Mouse (Mus musculus): ENCODE data around the gene Gjb3. TPM values are rescaled to one million over a fixed set of nuclear protein-coding genes. Genes with fewer than 3 reads are reported as not detected.

The Gjb3 gene
- polyA plus RNA-seq, 2 experiments: 0.03 to 0.14 TPM

DNA sequence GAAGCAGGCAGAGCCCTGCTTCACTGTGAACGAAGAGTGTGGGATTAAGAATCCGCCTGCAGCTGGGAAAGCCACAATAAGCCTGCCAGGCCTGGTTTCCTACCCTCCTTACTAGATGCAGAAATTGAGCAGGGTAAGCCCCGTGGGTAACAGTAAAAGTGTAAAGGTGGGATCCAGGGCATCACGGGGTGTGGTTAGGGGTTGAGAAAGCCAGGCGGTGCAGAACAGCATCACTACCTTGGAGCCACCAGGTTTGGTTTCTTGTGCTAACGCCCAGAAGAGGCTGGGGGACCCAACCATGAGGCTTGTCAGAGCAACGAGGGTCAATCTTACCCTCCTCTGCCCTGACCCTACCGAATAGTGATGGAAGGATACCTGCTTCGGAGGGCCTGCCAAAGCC, 16.1 kb downstream of the Gjb3 start:
- H3K4me2 ChIP-seq (ENCODE audit: low read depth): no peak overlapping the region

DNA sequence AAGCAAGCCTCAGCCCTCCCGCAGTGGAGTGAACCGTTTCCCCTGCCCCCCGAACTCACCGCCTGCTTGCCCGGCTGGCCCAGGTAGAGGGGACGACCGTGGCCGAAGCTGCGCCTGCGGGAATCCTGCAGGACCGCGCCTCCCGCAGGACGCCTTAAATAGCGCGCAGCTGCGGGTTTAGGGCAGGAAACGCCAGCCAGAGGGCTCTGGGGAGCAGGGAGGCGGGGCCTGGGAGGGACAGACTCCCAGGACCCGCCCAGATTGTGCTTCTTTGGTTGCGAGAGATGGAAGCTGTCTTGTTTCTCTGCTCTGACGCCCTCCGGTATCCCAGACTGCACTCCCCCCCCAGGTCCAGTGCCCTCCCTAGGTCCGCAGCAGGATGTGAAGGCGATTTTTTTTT, 16.8 kb downstream of the Gjb3 start, which contains the start of gene Gja4:
Gene Gja4, minus strand, starts transcription at position 179 of the 400 bp plus-strand sequence.
- no peaks in the 10 kb centered on the region for H3K4me1 ChIP-seq (replicated peaks; ENCODE audit: control insufficient read depth in 2 of 2, insufficient read depth in 2 of 2, low read length in 1 of 2)
- WGBS (ENCODE audit: insufficient replicate concordance): 1% methylated on average over 25 of the region's 25 CpGs

More for the DNA sequence above, 16.1 kb downstream of the Gjb3 start:
- Histone ChIP-seq H3K4me3 (ENCODE audit: insufficient read depth in 1 of 2, low read depth in 2 of 2, low read length in 2 of 2) (no peak overlapping the region), H3K9me3 (ENCODE audit: control insufficient read depth, low read length) (no peaks in the 10 kb centered on the region), H3K27ac (no peak overlapping the region), H3K36me3 (replicated peaks; ENCODE audit: control insufficient read depth, insufficient read depth, low read depth) (no peaks in the 10 kb centered on the region), H3K4me1 (replicated peaks; ENCODE audit: control insufficient read depth in 2 of 2, insufficient read depth in 2 of 2, low read length in 1 of 2) (no peaks in the 10 kb centered on the region), H3K9ac (replicated peaks) (no peak overlapping the region), H3K27me3 (ENCODE audit: control insufficient read depth, insufficient read depth, low read length) (no peaks in the 10 kb centered on the region; the same call in none of the 2 replicates)
- ATAC-seq (ENCODE audit: insufficient read depth) (no peak), DNase-seq (ENCODE audit: low read depth in 3 of 3, low spot score in 3 of 3) (no peak)
- WGBS (ENCODE audit: insufficient replicate concordance): 43% methylated on average over 9 of the region's 9 CpGs
- TF ChIP-seq CTCF (IDR thresholded peaks at IDR 0.05; ENCODE audit: low read depth) (no peak), EP300 (IDR thresholded peaks at IDR 0.05; ENCODE audit: low read depth) (no peak)

GRCm38 (mm10) chr4:127312349-127312748, 18.3 kb downstream of the Gjb3 start:
- H3K36me3 ChIP-seq (replicated peaks; ENCODE audit: control insufficient read depth, insufficient read depth, low read depth): no peaks in the 10 kb centered on the region
- H3K27ac ChIP-seq: no peak overlapping the region
- DNase-seq (ENCODE audit: low read depth in 3 of 3, low spot score in 3 of 3): no peak
- H3K9me3 ChIP-seq (ENCODE audit: control insufficient read depth, low read length): no peaks in the 10 kb centered on the region
- no peak overlapping the region for H3K4me2 ChIP-seq (ENCODE audit: low read depth)
- no peaks in the 10 kb centered on the region for H3K4me1 ChIP-seq (replicated peaks; ENCODE audit: control insufficient read depth in 2 of 2, insufficient read depth in 2 of 2, low read length in 1 of 2)
- no peaks in the 10 kb centered on the region; the same call in none of the 2 replicates for H3K27me3 ChIP-seq (ENCODE audit: control insufficient read depth, insufficient read depth, low read length)
- no peak overlapping the region for H3K4me3 ChIP-seq (ENCODE audit: insufficient read depth in 1 of 2, low read depth in 2 of 2, low read length in 2 of 2)
- no peak for TF ChIP-seq EP300 (IDR thresholded peaks at IDR 0.05; ENCODE audit: low read depth)
- TF ChIP-seq CTCF (IDR thresholded peaks at IDR 0.05; ENCODE audit: low read depth): no peak
- no peak overlapping the region for H3K9ac ChIP-seq (replicated peaks)
- WGBS (ENCODE audit: insufficient replicate concordance): 55% methylated on average over 24 of the region's 24 CpGs
- ATAC-seq (ENCODE audit: insufficient read depth): no peak

More for the DNA sequence above, 16.8 kb downstream of the Gjb3 start, which contains the start of gene Gja4:
- Histone ChIP-seq H3K4me3 (ENCODE audit: insufficient read depth in 1 of 2, low read depth in 2 of 2, low read length in 2 of 2) (peak within 1 kb of the TSS; percentile 36 to 44), H3K4me2 (ENCODE audit: low read depth) (peak within 1 kb of the TSS; percentile 61), H3K9me3 (ENCODE audit: control insufficient read depth, low read length) (no peaks in the 10 kb centered on the region), H3K36me3 (replicated peaks; ENCODE audit: control insufficient read depth, insufficient read depth, low read depth) (no peaks in the 10 kb centered on the region), H3K9ac (replicated peaks) (no peak within 1 kb of the TSS), H3K27ac (no peak within 1 kb of the TSS), H3K27me3 (ENCODE audit: control insufficient read depth, insufficient read depth, low read length) (no peaks in the 10 kb centered on the region; the same call in none of the 2 replicates)
- DNase-seq (ENCODE audit: low read depth in 3 of 3, low spot score in 3 of 3) (peak in 1 of 3 experiments; percentile 7), ATAC-seq (ENCODE audit: insufficient read depth) (peak; percentile 37; the same call in 1 of the 2 replicates)
- TF ChIP-seq CTCF (IDR thresholded peaks at IDR 0.05; ENCODE audit: low read depth) (peak; percentile 58), EP300 (IDR thresholded peaks at IDR 0.05; ENCODE audit: low read depth) (no peak)

DNA sequence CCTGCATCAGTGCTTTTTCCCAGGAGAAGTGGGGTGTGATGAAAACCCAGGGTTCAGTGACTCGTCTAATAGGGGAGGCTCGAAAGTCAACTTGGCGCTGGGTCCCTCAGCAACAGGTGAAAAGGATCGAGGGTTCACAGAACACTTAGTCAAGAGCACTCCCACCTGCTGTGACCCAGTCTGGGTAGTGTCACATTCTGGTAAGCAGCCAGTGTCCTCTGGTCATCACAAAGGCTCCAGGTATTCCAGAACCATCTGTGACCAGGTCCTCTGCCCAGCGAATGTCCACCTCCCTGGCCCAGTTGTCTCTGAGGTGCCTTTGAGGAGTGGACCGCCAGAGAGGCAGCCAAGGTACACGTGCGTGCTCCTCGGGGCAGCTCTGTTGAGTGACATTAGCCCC, 19.1 kb downstream of the Gjb3 start:
- Histone ChIP-seq H3K9me3 (ENCODE audit: control insufficient read depth, low read length) (no peaks in the 10 kb centered on the region), H3K27me3 (ENCODE audit: control insufficient read depth, insufficient read depth, low read length) (no peaks in the 10 kb centered on the region; the same call in none of the 2 replicates), H3K4me2 (ENCODE audit: low read depth) (no peak overlapping the region), H3K4me3 (ENCODE audit: insufficient read depth in 1 of 2, low read depth in 2 of 2, low read length in 2 of 2) (no peak overlapping the region), H3K4me1 (replicated peaks; ENCODE audit: control insufficient read depth in 2 of 2, insufficient read depth in 2 of 2, low read length in 1 of 2) (no peaks in the 10 kb centered on the region), H3K36me3 (replicated peaks; ENCODE audit: control insufficient read depth, insufficient read depth, low read depth) (no peaks in the 10 kb centered on the region), H3K9ac (replicated peaks) (no peak overlapping the region), H3K27ac (no peak overlapping the region)
- 48% methylated on average over 9 of the region's 9 CpGs for WGBS (ENCODE audit: insufficient replicate concordance)
- no peak for TF ChIP-seq EP300 (IDR thresholded peaks at IDR 0.05; ENCODE audit: low read depth)
- no peak for TF ChIP-seq CTCF (IDR thresholded peaks at IDR 0.05; ENCODE audit: low read depth)
- ATAC-seq (ENCODE audit: insufficient read depth) (no peak), DNase-seq (ENCODE audit: low read depth in 3 of 3, low spot score in 3 of 3) (no peak)

- Histone ChIP-seq H3K27ac (no peak overlapping the region), H3K4me3 (ENCODE audit: insufficient read depth in 1 of 2, low read depth in 2 of 2, low read length in 2 of 2) (no peak overlapping the region), H3K9ac (replicated peaks) (no peak overlapping the region), H3K36me3 (replicated peaks; ENCODE audit: control insufficient read depth, insufficient read depth, low read depth) (no peaks in the 10 kb centered on the region), H3K9me3 (ENCODE audit: control insufficient read depth, low read length) (no peaks in the 10 kb centered on the region), H3K4me2 (ENCODE audit: low read depth) (no peak overlapping the region), H3K4me1 (replicated peaks; ENCODE audit: control insufficient read depth in 2 of 2, insufficient read depth in 2 of 2, low read length in 1 of 2) (no peaks in the 10 kb centered on the region), H3K27me3 (ENCODE audit: control insufficient read depth, insufficient read depth, low read length) (no peaks in the 10 kb centered on the region)
- TF ChIP-seq EP300 (IDR thresholded peaks at IDR 0.05; ENCODE audit: low read depth) (no peak), CTCF (IDR thresholded peaks at IDR 0.05; ENCODE audit: low read depth) (no peak)
- WGBS (ENCODE audit: insufficient replicate concordance): 49% methylated on average over 2 of the region's 2 CpGs
- ATAC-seq (ENCODE audit: insufficient read depth) (no peak), DNase-seq (ENCODE audit: low read depth in 3 of 3, low spot score in 3 of 3) (no peak)
Observed at GRCm38 (mm10) chr4:127306915-127307314, 23.7 kb downstream of the Gjb3 start.
